Mouse (Mus musculus): ENCODE results near the gene Neurod2. TPM values are rescaled to one million over a fixed set of nuclear protein-coding genes. Genes with fewer than 3 reads are reported as not detected.

The Neurod2 gene
- polyA plus RNA-seq, 1 experiment: not detected

DNA sequence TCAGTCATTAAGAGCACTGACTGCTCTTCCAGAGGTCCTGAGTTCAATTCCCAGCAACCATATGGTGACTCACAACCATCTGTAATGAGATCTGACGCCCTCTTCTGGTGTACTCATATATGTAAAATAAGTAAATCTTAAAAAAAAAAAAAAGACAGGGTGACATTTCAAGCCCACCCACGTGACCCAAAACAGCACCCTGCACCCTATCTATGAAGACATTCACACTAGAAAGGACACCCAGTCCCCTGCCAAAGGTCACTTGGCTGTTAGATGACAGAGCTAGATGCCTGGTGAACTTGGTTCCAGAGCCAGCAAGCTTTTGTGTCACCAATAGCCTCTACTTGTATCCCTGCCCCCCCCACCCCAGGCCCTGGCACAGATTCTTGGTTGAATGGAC is 36.4 kb downstream of the Neurod2 start:
- TF ChIP-seq CTCF (IDR thresholded peaks at IDR 0.05; ENCODE audit: insufficient read depth, low read depth, low read length): no peak
- TF ChIP-seq POLR2A (IDR thresholded peaks at IDR 0.05; ENCODE audit: insufficient read depth, low read depth, low read length): no peak
- H3K27ac ChIP-seq (ENCODE audit: insufficient read depth, low read depth, low read length): no peak overlapping the region
- no peak overlapping the region for H3K4me3 ChIP-seq (ENCODE audit: insufficient read depth, low read depth, low read length)
- peaks cover 21% of the 10 kb centered on the region for H3K4me1 ChIP-seq (ENCODE audit: control insufficient read depth, insufficient read depth, low read length)
- 52% methylated on average over 2 of the region's 2 CpGs for WGBS

DNA sequence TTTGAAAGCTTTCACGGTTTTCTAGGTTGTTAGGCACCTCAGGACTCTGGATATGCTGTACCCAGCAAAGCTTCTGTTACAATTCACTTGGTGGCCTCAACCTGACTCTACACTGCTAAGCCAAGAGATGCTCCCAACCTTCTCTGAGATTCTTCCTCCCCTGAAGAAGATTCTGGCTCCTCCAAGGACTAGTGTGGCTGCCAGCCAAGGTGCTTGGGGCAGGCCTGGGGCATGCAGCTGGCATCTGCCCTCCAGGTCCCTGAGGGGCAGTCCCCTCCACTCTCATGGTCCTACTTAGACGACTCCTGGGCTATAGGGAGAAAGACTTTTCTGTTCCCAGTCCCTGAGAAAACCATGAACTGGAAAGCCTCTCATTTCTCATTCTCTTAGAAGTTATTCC is 38.5 kb downstream of the Neurod2 start:
- no peak overlapping the region for H3K27ac ChIP-seq (ENCODE audit: insufficient read depth, low read depth, low read length)
- TF ChIP-seq CTCF (IDR thresholded peaks at IDR 0.05; ENCODE audit: insufficient read depth, low read depth, low read length) (no peak), POLR2A (IDR thresholded peaks at IDR 0.05; ENCODE audit: insufficient read depth, low read depth, low read length) (no peak)
- H3K4me1 ChIP-seq (ENCODE audit: control insufficient read depth, insufficient read depth, low read length): peaks cover 14% of the 10 kb centered on the region
- H3K4me3 ChIP-seq (ENCODE audit: insufficient read depth, low read depth, low read length): no peak overlapping the region
- 74% methylated on average over 2 of the region's 2 CpGs for WGBS

DNA sequence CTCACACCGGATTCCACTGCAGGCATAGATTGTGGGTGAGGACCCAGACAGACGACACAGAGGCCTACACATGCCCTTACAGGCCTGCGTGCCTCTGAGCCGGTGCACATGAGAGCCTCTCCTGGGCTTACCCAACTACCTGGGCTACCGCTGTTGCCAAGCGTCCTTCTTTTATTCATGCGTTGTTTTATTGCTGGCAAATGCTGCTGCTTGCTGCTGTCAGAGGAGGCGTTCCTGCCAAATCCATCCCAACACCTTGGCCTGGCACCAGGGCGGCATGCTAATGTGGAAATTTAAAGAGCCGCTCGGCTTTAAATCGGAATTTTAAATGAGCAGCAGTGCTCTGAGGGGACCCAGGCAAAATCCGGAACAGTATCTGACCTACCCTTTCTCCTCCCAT is 39.6 kb downstream of the Neurod2 start:
- TF ChIP-seq POLR2A (IDR thresholded peaks at IDR 0.05; ENCODE audit: insufficient read depth, low read depth, low read length) (no peak), CTCF (IDR thresholded peaks at IDR 0.05; ENCODE audit: insufficient read depth, low read depth, low read length) (no peak)
- H3K4me1 ChIP-seq (ENCODE audit: control insufficient read depth, insufficient read depth, low read length): peaks cover 10% of the 10 kb centered on the region
- WGBS: 62% methylated on average over 13 of the region's 13 CpGs
- H3K4me3 ChIP-seq (ENCODE audit: insufficient read depth, low read depth, low read length): no peak overlapping the region
- H3K27ac ChIP-seq (ENCODE audit: insufficient read depth, low read depth, low read length): no peak overlapping the region

DNA sequence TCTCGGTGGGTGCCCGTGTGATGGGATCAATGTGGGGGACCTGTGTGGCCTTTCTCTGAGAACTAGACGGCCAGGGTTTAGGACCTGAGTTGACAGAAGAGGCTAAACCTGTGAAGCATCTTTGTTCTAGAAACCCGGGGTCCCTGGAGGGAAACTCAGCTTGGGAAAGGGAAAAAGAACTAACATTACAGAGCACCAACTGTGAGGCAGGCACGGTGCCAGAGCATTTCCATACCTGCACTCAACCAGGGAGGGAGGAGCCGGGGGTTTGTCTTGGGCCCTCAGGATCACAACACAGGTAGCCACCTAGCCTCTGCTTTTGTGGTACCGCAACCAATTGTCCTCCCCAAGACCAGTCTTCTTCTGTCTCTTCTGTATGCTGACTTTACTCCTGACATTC is 41.5 kb downstream of the Neurod2 start:
- no peak overlapping the region for H3K4me3 ChIP-seq (ENCODE audit: insufficient read depth, low read depth, low read length)

DNA sequence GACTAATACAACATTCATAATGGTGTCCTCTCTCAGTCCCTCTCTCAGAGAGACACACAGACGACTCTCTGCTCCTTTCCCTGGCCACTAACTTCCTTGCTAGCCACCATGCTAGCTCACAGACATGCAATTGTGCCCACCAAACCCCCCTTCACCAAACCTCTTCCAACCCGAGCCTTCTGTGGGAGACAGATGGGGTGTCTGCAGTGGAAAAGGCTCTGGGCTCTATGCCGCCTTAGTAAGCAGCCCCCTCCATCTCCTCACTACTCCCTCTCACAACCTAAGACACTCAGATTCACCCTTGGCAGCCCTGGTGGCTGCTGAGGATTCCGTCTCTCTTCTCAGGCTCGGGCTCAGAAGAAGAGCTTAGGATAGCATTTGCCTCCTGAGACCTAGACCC is 41.9 kb downstream of the Neurod2 start:
- no peak overlapping the region for H3K4me3 ChIP-seq (ENCODE audit: insufficient read depth, low read depth, low read length)
- no peak overlapping the region for H3K27ac ChIP-seq (ENCODE audit: insufficient read depth, low read depth, low read length)
- TF ChIP-seq POLR2A (IDR thresholded peaks at IDR 0.05; ENCODE audit: insufficient read depth, low read depth, low read length): no peak
- TF ChIP-seq CTCF (IDR thresholded peaks at IDR 0.05; ENCODE audit: insufficient read depth, low read depth, low read length): no peak
- peaks cover 17% of the 10 kb centered on the region for H3K4me1 ChIP-seq (ENCODE audit: control insufficient read depth, insufficient read depth, low read length)
- WGBS: 61% methylated on average over 5 of the region's 5 CpGs

More for the DNA sequence above, 41.5 kb downstream of the Neurod2 start:
- no peak for TF ChIP-seq CTCF (IDR thresholded peaks at IDR 0.05; ENCODE audit: insufficient read depth, low read depth, low read length)
- TF ChIP-seq POLR2A (IDR thresholded peaks at IDR 0.05; ENCODE audit: insufficient read depth, low read depth, low read length): no peak
- Histone ChIP-seq H3K27ac (ENCODE audit: insufficient read depth, low read depth, low read length) (no peak overlapping the region), H3K4me1 (ENCODE audit: control insufficient read depth, insufficient read depth, low read length) (peaks cover 17% of the 10 kb centered on the region)
- 48% methylated on average over 7 of the region's 7 CpGs for WGBS

DNA sequence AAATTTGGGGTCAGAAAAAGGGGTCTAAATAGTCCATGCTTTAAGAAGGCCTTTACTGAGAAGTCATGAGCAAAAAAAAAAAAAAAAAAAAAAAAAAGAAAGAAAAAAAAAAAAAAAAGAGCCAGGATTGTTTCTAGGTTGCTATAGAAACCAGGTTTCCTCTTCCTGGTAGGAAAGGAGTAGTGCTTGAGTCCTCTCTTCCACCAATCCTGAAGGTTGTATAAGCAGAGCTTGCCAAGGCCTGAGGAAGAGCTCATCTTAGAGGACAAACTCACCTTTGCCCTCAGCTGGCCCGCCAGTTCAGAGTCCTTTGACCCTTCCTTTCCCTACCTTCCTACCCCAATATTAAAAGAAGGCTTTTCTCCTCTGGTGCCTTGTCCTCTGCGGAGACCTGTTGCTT is 44.1 kb downstream of the Neurod2 start:
- 58% methylated on average over 2 of the region's 2 CpGs for WGBS
- no peak overlapping the region for H3K27ac ChIP-seq (ENCODE audit: insufficient read depth, low read depth, low read length)
- H3K4me3 ChIP-seq (ENCODE audit: insufficient read depth, low read depth, low read length): no peak overlapping the region
- peaks cover 17% of the 10 kb centered on the region for H3K4me1 ChIP-seq (ENCODE audit: control insufficient read depth, insufficient read depth, low read length)
- TF ChIP-seq POLR2A (IDR thresholded peaks at IDR 0.05; ENCODE audit: insufficient read depth, low read depth, low read length): no peak
- TF ChIP-seq CTCF (IDR thresholded peaks at IDR 0.05; ENCODE audit: insufficient read depth, low read depth, low read length): no peak

DNA sequence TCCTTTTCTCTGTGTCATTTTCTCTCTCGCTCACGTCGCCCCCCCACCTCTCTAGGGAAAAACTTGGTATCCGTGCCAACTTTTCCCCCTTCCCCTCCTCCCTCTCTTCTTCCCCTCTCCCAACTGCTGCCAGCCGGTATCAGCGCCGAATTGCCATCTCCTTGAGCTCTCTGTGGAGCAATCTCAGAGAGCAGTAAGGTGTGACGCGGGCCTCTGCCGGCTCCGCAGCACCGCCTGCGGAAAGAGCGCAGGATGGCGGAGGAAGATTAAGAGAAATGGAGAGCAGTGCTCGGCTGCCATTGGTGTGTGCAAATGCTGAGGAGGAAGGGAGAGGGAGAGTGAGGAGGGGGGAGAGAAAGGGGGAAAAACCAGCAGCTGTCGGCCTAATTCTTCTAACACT is 45.2 kb downstream of the Neurod2 start:
- Histone ChIP-seq H3K4me3 (ENCODE audit: insufficient read depth, low read depth, low read length) (peak overlapping the region; percentile 22), H3K27ac (ENCODE audit: insufficient read depth, low read depth, low read length) (no peak overlapping the region), H3K4me1 (ENCODE audit: control insufficient read depth, insufficient read depth, low read length) (peaks cover 12% of the 10 kb centered on the region)
- no peak for TF ChIP-seq CTCF (IDR thresholded peaks at IDR 0.05; ENCODE audit: insufficient read depth, low read depth, low read length)
- no peak for TF ChIP-seq POLR2A (IDR thresholded peaks at IDR 0.05; ENCODE audit: insufficient read depth, low read depth, low read length)
- 1% methylated on average over 14 of the region's 17 CpGs for WGBS

DNA sequence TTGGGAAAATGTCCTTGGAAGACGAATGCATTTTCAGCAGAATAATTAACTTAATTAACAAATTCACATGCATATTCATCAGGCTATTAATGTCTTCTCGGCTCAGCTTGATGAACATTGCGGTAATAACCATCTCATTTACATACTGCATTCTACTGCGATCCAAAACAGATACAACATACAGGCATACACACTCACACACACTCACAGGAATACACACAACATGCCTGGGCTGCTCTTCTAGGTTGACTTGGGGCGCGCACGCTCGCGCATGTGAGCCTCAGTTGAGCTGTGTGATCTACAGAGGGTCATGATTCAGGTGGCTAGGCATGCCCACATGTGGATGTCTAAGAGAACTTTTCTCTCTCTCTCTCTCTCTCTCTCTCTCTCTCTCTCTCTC is 45.7 kb downstream of the Neurod2 start:
- Histone ChIP-seq H3K4me3 (ENCODE audit: insufficient read depth, low read depth, low read length) (no peak overlapping the region), H3K4me1 (ENCODE audit: control insufficient read depth, insufficient read depth, low read length) (peaks cover 12% of the 10 kb centered on the region), H3K27ac (ENCODE audit: insufficient read depth, low read depth, low read length) (no peak overlapping the region)
- TF ChIP-seq POLR2A (IDR thresholded peaks at IDR 0.05; ENCODE audit: insufficient read depth, low read depth, low read length) (no peak), CTCF (IDR thresholded peaks at IDR 0.05; ENCODE audit: insufficient read depth, low read depth, low read length) (no peak)
- 22% methylated on average over 9 of the region's 9 CpGs for WGBS

Other genes starting within 250 kb of the Neurod2 start
- not detected in 2 replicates for gene Fbxl20, start 179.2 kb downstream of the Neurod2 start, polyA plus RNA-seq (2012; ENCODE audit: insufficient read depth, insufficient read length, low replicate concordance, missing spikeins)
- gene Med1, start 136.4 kb downstream of the Neurod2 start, polyA plus RNA-seq (2012; ENCODE audit: insufficient read depth, insufficient read length, low replicate concordance, missing spikeins): 130 TPM in 1 of 2 replicates, not detected in the other
- gene Cdk12, start 126.6 kb downstream of the Neurod2 start, polyA plus RNA-seq (2012; ENCODE audit: insufficient read depth, insufficient read length, low replicate concordance, missing spikeins): not detected in 2 replicates
- gene Ppp1r1b, start 18.8 kb upstream of the Neurod2 start, polyA plus RNA-seq (2012; ENCODE audit: insufficient read depth, insufficient read length, low replicate concordance, missing spikeins): not detected in 2 replicates
- gene Stard3, start 28.7 kb upstream of the Neurod2 start, polyA plus RNA-seq (2012; ENCODE audit: insufficient read depth, insufficient read length, low replicate concordance, missing spikeins): not detected in 2 replicates
- gene Tcap, start 54.2 kb upstream of the Neurod2 start, polyA plus RNA-seq (2012; ENCODE audit: insufficient read depth, insufficient read length, low replicate concordance, missing spikeins): not detected in 2 replicates
- gene Pnmt, start 56.8 kb upstream of the Neurod2 start, polyA plus RNA-seq (2012; ENCODE audit: insufficient read depth, insufficient read length, low replicate concordance, missing spikeins): not detected in 2 replicates
- gene Pgap3, start 70.8 kb upstream of the Neurod2 start, polyA plus RNA-seq (2012; ENCODE audit: insufficient read depth, insufficient read length, low replicate concordance, missing spikeins): not detected in 2 replicates
- gene Erbb2, start 82.8 kb upstream of the Neurod2 start, polyA plus RNA-seq (2012; ENCODE audit: insufficient read depth, insufficient read length, low replicate concordance, missing spikeins): not detected in 2 replicates
- gene Mien1, start 109.3 kb upstream of the Neurod2 start, polyA plus RNA-seq (2012; ENCODE audit: insufficient read depth, insufficient read length, low replicate concordance, missing spikeins): not detected in 2 replicates
- not detected in 2 replicates for gene Grb7, start 116.7 kb upstream of the Neurod2 start, polyA plus RNA-seq (2012; ENCODE audit: insufficient read depth, insufficient read length, low replicate concordance, missing spikeins)
- gene Ikzf3, start 216.4 kb upstream of the Neurod2 start, polyA plus RNA-seq (2012; ENCODE audit: insufficient read depth, insufficient read length, low replicate concordance, missing spikeins): 249 TPM in 1 of 2 replicates, not detected in the other
- gene Zpbp2, start 221.4 kb upstream of the Neurod2 start, polyA plus RNA-seq (2012; ENCODE audit: insufficient read depth, insufficient read length, low replicate concordance, missing spikeins): not detected in 2 replicates

Data from olfactory bulb, adult 2 months (tissue).